Mouse (Mus musculus): ENCODE measurements around the gene Fgd3.

GRCm38 (mm10) chr13:49357367-49358026 is 37.4 kb upstream of the Fgd3 start:
- no peak for TF ChIP-seq CTCF (IDR thresholded peaks at IDR 0.05; ENCODE audit: low read depth)
- no peak for TF ChIP-seq EP300 (optimal IDR thresholded peaks at IDR 0.05)
